Mouse (Mus musculus) intestine, postnatal 0 days (tissue): ENCODE data around the gene Nos3. TPM values are rescaled to one million over a fixed set of nuclear protein-coding genes. Genes with fewer than 3 reads are reported as not detected.

Source experiments
- ATAC-seq: fragments of 200-750 bp; cut with Nextera tagmentation; 2 replicates; pipeline ENCODE4 v1.8.0; 2017; ENCODE audit warnings: mild to moderate bottlenecking, moderate TSS enrichment, moderate library complexity
- H3K27ac ChIP-seq: fragments of 300-500 bp; sonication (generic); 2 replicates; pipeline ENCODE4 v1.5.1; 2014; ENCODE audit warnings: mild to moderate bottlenecking, low read depth, low read length, moderate library complexity
- H3K27me3 ChIP-seq: fragments of 300-500 bp; sonication (generic); replicated peaks from 2 replicates; pipeline ENCODE4 v1.6.1; 2014; ENCODE audit warnings: low read length, mixed read lengths; ENCODE audit not compliant: control insufficient read depth, insufficient read depth
- H3K36me3 ChIP-seq: fragments of 300-500 bp; sonication (generic); 2 replicates; pipeline ENCODE4 v1.6.1; 2014; ENCODE audit warnings: mild to moderate bottlenecking, moderate library complexity; ENCODE audit not compliant: control insufficient read depth, insufficient read depth
- H3K4me1 ChIP-seq: fragments of 300-500 bp; sonication (generic); replicated peaks from 2 replicates; pipeline ENCODE4 v1.6.1; 2014; ENCODE audit warnings: antibody characterized with exemption, low read length, mixed read lengths; ENCODE audit not compliant: control insufficient read depth, insufficient read depth
- H3K4me2 ChIP-seq: fragments of 300-500 bp; sonication (generic); replicated peaks from 2 replicates; pipeline ENCODE4 v1.6.1; 2014; ENCODE audit warnings: low read depth, mild to moderate bottlenecking, moderate library complexity
- H3K4me3 ChIP-seq: fragments of 300-500 bp; sonication (generic); 2 replicates; pipeline ENCODE4 v1.5.1; 2014; ENCODE audit warnings: low read depth, low read length
- H3K9ac ChIP-seq: fragments of 300-500 bp; sonication (generic); 2 replicates; pipeline ENCODE4 v1.6.1; 2014; ENCODE audit warnings: mild to moderate bottlenecking, low read depth, low read length
- H3K9me3 ChIP-seq: fragments of 300-500 bp; sonication (generic); 2 replicates; pipeline ENCODE4 v1.6.1; 2016; ENCODE audit warnings: mixed run types; ENCODE audit not compliant: control insufficient read depth
- CTCF ChIP-seq: sonication (generic); IDR thresholded peaks from 2 replicates; pipeline ENCODE4 v1.5.1; 2016; ENCODE audit warnings: low read depth, mild to moderate bottlenecking, control low read depth, antibody characterized with exemption, moderate library complexity
- WGBS: fragments of 180-500 bp; shearing (Covaris S2); extraction: QIAGEN DNeasy Blood & Tissue Kit; methylation state at CpG from one replicate; pipeline ENCODE4 v1.1.7; 2014; 5-methylcytosine and 5-hydroxymethylcytosine counted together
- polyA plus RNA-seq: library from polyadenylated mRNA; unstranded; fragments of >200 nt; fragmentation: Nextera tagmentation; extraction: Ambion mirVana; gene quantifications from 2 replicates; pipeline ENCODE4 v1.2.1, GENCODE M21; 2015

Gene Nos3
- polyA plus RNA-seq, 1 experiment from 2014 or later, result 3.5 TPM

GRCm38 (mm10) chr5:24343379-24343778 is 21.2 kb upstream of the Nos3 start:
- TF ChIP-seq CTCF, result no peak
- Histone ChIP-seq H3K27me3 (no peaks in the 10 kb centered on the region), H3K4me3 (no peak overlapping the region), H3K9ac (no peak overlapping the region), H3K4me1 (no peaks in the 10 kb centered on the region), H3K27ac (no peak overlapping the region), H3K36me3 (no peaks in the 10 kb centered on the region), H3K4me2 (no peak overlapping the region), H3K9me3 (no peaks in the 10 kb centered on the region)
- no peak for ATAC-seq

- ATAC-seq, result no peak
- no peak for TF ChIP-seq CTCF
- no peak overlapping the region for H3K27ac ChIP-seq
Observed at GRCm38 (mm10) chr5:24343977-24344436, 20.6 kb upstream of the Nos3 start.

GRCm38 (mm10) chr5:24344477-24345051 is 20.0 kb upstream of the Nos3 start:
- H3K9ac ChIP-seq, result no peak overlapping the region
- TF ChIP-seq CTCF, result no peak
- no peak overlapping the region for H3K4me3 ChIP-seq
- peak overlapping the region; percentile 24; the same call in 1 of the 2 replicates for H3K27ac ChIP-seq
- peak; percentile 17; the same call in 1 of the 2 replicates for ATAC-seq
- H3K27me3 ChIP-seq, result peaks cover 5% of the 10 kb centered on the region; the same call in 1 of the 2 replicates
- no peaks in the 10 kb centered on the region for H3K36me3 ChIP-seq
- no peaks in the 10 kb centered on the region for H3K9me3 ChIP-seq
- H3K4me1 ChIP-seq, result no peaks in the 10 kb centered on the region
- peak overlapping the region; percentile 35 for H3K4me2 ChIP-seq
- 15% methylated on average over 12 of the region's 12 CpGs for WGBS

More at GRCm38 (mm10) chr5:24343977-24344436, 20.6 kb upstream of the Nos3 start:
- Histone ChIP-seq H3K36me3 (no peaks in the 10 kb centered on the region), H3K4me2 (peak overlapping the region; percentile 35; the same call in 1 of the 2 replicates), H3K9ac (no peak overlapping the region), H3K4me1 (no peaks in the 10 kb centered on the region), H3K9me3 (no peaks in the 10 kb centered on the region), H3K27me3 (no peaks in the 10 kb centered on the region), H3K4me3 (no peak overlapping the region)
- WGBS, result 30% methylated on average over 2 of the region's 2 CpGs

- 90% methylated on average over 7 of the region's 7 CpGs for WGBS
- Histone ChIP-seq H3K36me3 (no peaks in the 10 kb centered on the region), H3K27ac (no peak overlapping the region), H3K4me3 (no peak overlapping the region), H3K9ac (no peak overlapping the region), H3K4me2 (no peak overlapping the region), H3K27me3 (peaks cover 22% of the 10 kb centered on the region; the same call in 1 of the 2 replicates), H3K4me1 (no peaks in the 10 kb centered on the region), H3K9me3 (no peaks in the 10 kb centered on the region)
- no peak for TF ChIP-seq CTCF
- no peak for ATAC-seq
Observed at GRCm38 (mm10) chr5:24346313-24346712, 18.3 kb upstream of the Nos3 start.

GRCm38 (mm10) chr5:24347186-24347875 is 17.3 kb upstream of the Nos3 start:
- TF ChIP-seq CTCF, result no peak
- ATAC-seq, result no peak
- no peaks in the 10 kb centered on the region for H3K9me3 ChIP-seq
- H3K27me3 ChIP-seq, result peaks cover 32% of the 10 kb centered on the region
- H3K36me3 ChIP-seq, result no peaks in the 10 kb centered on the region
- H3K4me2 ChIP-seq, result peak overlapping the region; percentile 83
- no peak overlapping the region for H3K27ac ChIP-seq
- H3K4me1 ChIP-seq, result no peaks in the 10 kb centered on the region
- no peak overlapping the region for H3K9ac ChIP-seq
- WGBS, result 47% methylated on average over 7 of the region's 7 CpGs
- H3K4me3 ChIP-seq, result no peak overlapping the region

- no peak for TF ChIP-seq CTCF
Observed at GRCm38 (mm10) chr5:24348128-24348527, 16.5 kb upstream of the Nos3 start.

More at GRCm38 (mm10) chr5:24348128-24348527, 16.5 kb upstream of the Nos3 start:
- Histone ChIP-seq H3K27ac (no peak overlapping the region), H3K4me3 (peak overlapping the region; percentile 45), H3K9me3 (no peaks in the 10 kb centered on the region), H3K9ac (no peak overlapping the region), H3K4me1 (no peaks in the 10 kb centered on the region), H3K27me3 (peaks cover 40% of the 10 kb centered on the region), H3K36me3 (no peaks in the 10 kb centered on the region), H3K4me2 (peak overlapping the region; percentile 83)
- 0% methylated on average over 41 of the region's 41 CpGs for WGBS
- ATAC-seq, result peak; percentile 62
